Mouse (Mus musculus) regulatory T cell (primary cell): ENCODE data around the gene Atad1.
"Not testable (repeated sequence)": the region's sequence is repeated elsewhere in the genome, so short reads cannot be mapped to it uniquely, and the experiment has no call there.

ENCODE experiments used
- in situ Hi-C: fragments of 300-600 bp; cut with MboI, MseI; formaldehyde crosslinking; loops from one replicate; pipeline ENCODE4 v1.15.1; 2025; ENCODE audit warnings: high pct_unique_total_duplicates

Atad1 gene

GRCm38 (mm10) chr19:32687721-32688120, 51.9 kb downstream of the Atad1 start:
- in situ Hi-C loops, result no loop called here

GRCm38 (mm10) chr19:32683081-32683480, 56.5 kb downstream of the Atad1 start:
- in situ Hi-C loops, result no loop called here

GRCm38 (mm10) chr19:32680894-32681293, 58.7 kb downstream of the Atad1 start:
- in situ Hi-C loops, result no loop called here

GRCm38 (mm10) chr19:32675766-32676165, 63.8 kb downstream of the Atad1 start:
- in situ Hi-C loops, result no loop called here

GRCm38 (mm10) chr19:32667830-32668229, 71.8 kb downstream of the Atad1 start:
- in situ Hi-C loops, result not testable (repeated sequence)

- in situ Hi-C loops, result no loop called here
Observed at GRCm38 (mm10) chr19:32665243-32665642, 74.3 kb downstream of the Atad1 start.

- in situ Hi-C loops, result no loop called here
Observed at GRCm38 (mm10) chr19:32662936-32663335, 76.7 kb downstream of the Atad1 start.

GRCm38 (mm10) chr19:32659346-32659745, 80.2 kb downstream of the Atad1 start:
- in situ Hi-C loops, result loop anchor here (10.0 kb wide), 1 partner anchor 1535 kb away; no protein-coding TSS in a partner anchor

GRCm38 (mm10) chr19:32653630-32654362, 85.8 kb downstream of the Atad1 start:
- in situ Hi-C loops, result loop anchor here (10.0 kb wide), 1 partner anchor 1529 kb away; no protein-coding TSS in a partner anchor

GRCm38 (mm10) chr19:32653122-32653521, 86.5 kb downstream of the Atad1 start:
- in situ Hi-C loops, result loop anchor here (10.0 kb wide), 1 partner anchor 1528 kb away; no protein-coding TSS in a partner anchor

- in situ Hi-C loops, result loop anchor here (10.0 kb wide), 1 partner anchor 1526 kb away; no protein-coding TSS in a partner anchor
Observed at GRCm38 (mm10) chr19:32651046-32651445, 88.5 kb downstream of the Atad1 start.

- in situ Hi-C loops, result loop anchor here (25.0 kb wide), 1 partner anchor 1261 kb away; no protein-coding TSS in a partner anchor
Observed at GRCm38 (mm10) chr19:32648019-32648571, 91.5 kb downstream of the Atad1 start.

GRCm38 (mm10) chr19:32646382-32646781, 93.2 kb downstream of the Atad1 start:
- in situ Hi-C loops, result loop anchor here (25.0 kb wide), 1 partner anchor 1259 kb away; no protein-coding TSS in a partner anchor

GRCm38 (mm10) chr19:32645939-32646338, 93.6 kb downstream of the Atad1 start:
- in situ Hi-C loops, result loop anchor here (25.0 kb wide), 1 partner anchor 1259 kb away; no protein-coding TSS in a partner anchor

GRCm38 (mm10) chr19:32643642-32644041, 95.9 kb downstream of the Atad1 start:
- in situ Hi-C loops, result loop anchor here (25.0 kb wide), 1 partner anchor 1256 kb away; no protein-coding TSS in a partner anchor

- in situ Hi-C loops, result loop anchor here (25.0 kb wide), 1 partner anchor 1255 kb away; no protein-coding TSS in a partner anchor
Observed at GRCm38 (mm10) chr19:32641995-32642394, 97.6 kb downstream of the Atad1 start.

- in situ Hi-C loops, result loop anchor here (25.0 kb wide), 1 partner anchor 1254 kb away; no protein-coding TSS in a partner anchor
Observed at GRCm38 (mm10) chr19:32641535-32641934, 98.1 kb downstream of the Atad1 start.

- in situ Hi-C loops, result loop anchor here (25.0 kb wide), 1 partner anchor 1251 kb away; no protein-coding TSS in a partner anchor
Observed at GRCm38 (mm10) chr19:32638276-32638903, 101.2 kb downstream of the Atad1 start.

GRCm38 (mm10) chr19:32637357-32638275, 102.0 kb downstream of the Atad1 start:
- in situ Hi-C loops, result loop anchor here (25.0 kb wide), 1 partner anchor 1250 kb away; no protein-coding TSS in a partner anchor

- in situ Hi-C loops, result loop anchor here (25.0 kb wide), 1 partner anchor 1248 kb away; no protein-coding TSS in a partner anchor
Observed at GRCm38 (mm10) chr19:32634916-32635315, 104.7 kb downstream of the Atad1 start.
